Mouse (Mus musculus) retina, postnatal 1 day (tissue): ENCODE results near the gene Ppm1f.

ENCODE experiments used
- DNase-seq: peaks from one replicate; pipeline ENCODE4 v3.0.0-alpha.2; 2012

Ppm1f gene

GRCm38 (mm10) chr16:16911641-16912597, 15.7 kb downstream of the Ppm1f start:
- peak; percentile 95 for DNase-seq

- DNase-seq = no peak
Observed at GRCm38 (mm10) chr16:16913440-16913839, 17.2 kb downstream of the Ppm1f start.

- DNase-seq = no peak
Observed at GRCm38 (mm10) chr16:16918441-16919117, 22.3 kb downstream of the Ppm1f start.

GRCm38 (mm10) chr16:16921021-16921435, 24.8 kb downstream of the Ppm1f start:
- DNase-seq = peak; percentile 4

- no peak for DNase-seq
Observed at GRCm38 (mm10) chr16:16924481-16924880, 28.2 kb downstream of the Ppm1f start.

GRCm38 (mm10) chr16:16926536-16926935, 30.3 kb downstream of the Ppm1f start:
- no peak for DNase-seq

GRCm38 (mm10) chr16:16928908-16929307, 32.6 kb downstream of the Ppm1f start:
- peak; percentile 58 for DNase-seq

GRCm38 (mm10) chr16:16930326-16930725, 34.1 kb downstream of the Ppm1f start:
- no peak for DNase-seq

GRCm38 (mm10) chr16:16930810-16931296, 34.6 kb downstream of the Ppm1f start:
- DNase-seq = peak; percentile 11

- DNase-seq = no peak
Observed at GRCm38 (mm10) chr16:16939543-16939942, 43.3 kb downstream of the Ppm1f start.

GRCm38 (mm10) chr16:16941078-16941477, 44.8 kb downstream of the Ppm1f start:
- no peak for DNase-seq

- peak; percentile 43 for DNase-seq
Observed at GRCm38 (mm10) chr16:16958575-16958974, 62.3 kb downstream of the Ppm1f start.

GRCm38 (mm10) chr16:16959907-16960306, 63.6 kb downstream of the Ppm1f start:
- DNase-seq = no peak

- no peak for DNase-seq
Observed at GRCm38 (mm10) chr16:16965149-16965548, 68.9 kb downstream of the Ppm1f start.

- no peak for DNase-seq
Observed at GRCm38 (mm10) chr16:16966290-16966689, 70.0 kb downstream of the Ppm1f start.
